Mouse (Mus musculus): Measurements from ENCODE around the gene Zfp61. TPM values are rescaled to one million over a fixed set of nuclear protein-coding genes. Genes with fewer than 3 reads are reported as not detected.
A peak's percentile ranks its signal among the peaks of the same experiment; 100 is the strongest.

Gene Zfp61
- total and polyA plus RNA-seq, 2 experiments from 2014 or later, result 3.4 to 6.8 TPM

DNA sequence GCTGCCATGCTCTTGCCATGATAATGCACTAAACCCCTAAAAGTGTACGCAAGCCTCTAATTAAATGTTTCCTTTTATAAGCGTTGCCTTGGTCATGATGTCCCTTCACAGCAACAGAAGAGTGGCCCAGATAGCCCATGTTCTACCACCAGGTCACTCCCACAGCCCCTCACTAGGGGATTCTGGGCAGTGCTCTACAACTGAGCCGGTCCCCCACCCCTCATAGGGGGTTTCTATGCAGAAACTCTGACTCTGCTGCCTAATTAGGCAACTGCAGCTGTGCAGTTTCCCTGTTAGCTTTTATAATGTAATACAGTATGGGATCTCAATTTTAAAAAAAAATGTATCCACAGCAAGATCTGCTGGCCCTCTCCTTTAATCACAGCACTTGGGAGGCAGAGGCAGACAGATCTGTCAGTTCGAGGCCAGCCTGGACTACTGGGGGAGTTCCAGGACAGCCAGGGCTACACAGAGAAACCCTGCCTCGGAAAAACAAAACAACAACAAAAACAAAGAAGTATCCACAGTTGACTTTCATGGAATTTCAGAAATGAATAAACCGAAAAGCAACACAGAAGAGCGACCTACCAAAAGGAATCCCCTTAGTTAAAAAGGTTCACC is 31.3 kb downstream of the Zfp61 start:
- Histone ChIP-seq H3K27ac (ENCODE audit: low read depth) (no peak overlapping the region), H3K9me3 (replicated peaks; ENCODE audit: control insufficient read depth, low read length) (no peaks in the 10 kb centered on the region), H3K4me3 (ENCODE audit: low read depth, low read length) (peak overlapping the region; percentile 60), H3K9ac (replicated peaks; ENCODE audit: low read depth, low read length) (peak overlapping the region; percentile 49), H3K27me3 (ENCODE audit: control insufficient read depth, insufficient read depth, low read length) (no peaks in the 10 kb centered on the region), H3K4me1 (ENCODE audit: control insufficient read depth, insufficient read depth) (peaks cover 4% of the 10 kb centered on the region; the same call in 1 of the 2 replicates), H3K4me2 (ENCODE audit: low read depth, low read length) (peak overlapping the region; percentile 73), H3K36me3 (replicated peaks; ENCODE audit: control insufficient read depth, insufficient read depth, low read length) (peaks cover 8% of the 10 kb centered on the region)
- TF ChIP-seq CTCF (IDR thresholded peaks at IDR 0.05; ENCODE audit: low read depth), result no peak
- TF ChIP-seq EP300 (IDR thresholded peaks at IDR 0.05; ENCODE audit: low read depth), result no peak
- ATAC-seq (ENCODE audit: insufficient read depth, low read depth) (peak; percentile 7; the same call in 1 of the 2 replicates), DNase-seq (ENCODE audit: low spot score) (no peak)
- 35% methylated on average over 7 of the region's 7 CpGs for WGBS

DNA sequence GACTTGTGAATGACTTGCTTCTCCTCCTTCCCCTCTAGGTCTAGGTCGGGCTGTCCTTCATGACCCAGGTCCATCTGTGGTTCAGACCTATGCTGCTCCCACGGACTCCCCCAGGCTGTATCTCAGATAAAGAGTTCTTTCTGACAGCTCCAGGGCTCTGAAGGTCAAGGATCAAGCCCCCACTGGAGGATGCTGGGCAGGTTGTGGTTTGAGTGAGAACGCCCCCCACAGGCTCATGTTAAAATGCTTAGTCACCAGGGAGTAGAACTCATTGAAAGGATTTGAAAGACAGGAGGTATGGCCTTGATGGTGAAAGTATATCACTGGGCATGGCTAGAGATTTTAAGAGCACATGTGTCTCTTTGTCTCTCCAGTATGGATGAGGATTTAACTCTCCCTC is 31.8 kb downstream of the Zfp61 start:
- no peak for TF ChIP-seq CTCF (IDR thresholded peaks at IDR 0.05; ENCODE audit: low read depth)
- no peak for TF ChIP-seq EP300 (IDR thresholded peaks at IDR 0.05; ENCODE audit: low read depth)
- H3K4me2 ChIP-seq (ENCODE audit: low read depth, low read length), result no peak overlapping the region
- H3K4me3 ChIP-seq (ENCODE audit: low read depth, low read length), result no peak overlapping the region
- H3K27me3 ChIP-seq (ENCODE audit: control insufficient read depth, insufficient read depth, low read length), result no peaks in the 10 kb centered on the region
- H3K27ac ChIP-seq (ENCODE audit: low read depth), result no peak overlapping the region
- peaks cover 2% of the 10 kb centered on the region for H3K36me3 ChIP-seq (replicated peaks; ENCODE audit: control insufficient read depth, insufficient read depth, low read length)
- H3K9ac ChIP-seq (replicated peaks; ENCODE audit: low read depth, low read length), result no peak overlapping the region
- no peaks in the 10 kb centered on the region for H3K9me3 ChIP-seq (replicated peaks; ENCODE audit: control insufficient read depth, low read length)
- DNase-seq (ENCODE audit: low spot score), result no peak
- 70% methylated on average over 3 of the region's 3 CpGs for WGBS
- H3K4me1 ChIP-seq (ENCODE audit: control insufficient read depth, insufficient read depth), result peaks cover 4% of the 10 kb centered on the region; the same call in 1 of the 2 replicates
- ATAC-seq (ENCODE audit: insufficient read depth, low read depth), result no peak

- 69% methylated on average over 24 of the region's 24 CpGs for WGBS
- TF ChIP-seq CTCF (IDR thresholded peaks at IDR 0.05; ENCODE audit: low read depth) (no peak), EP300 (IDR thresholded peaks at IDR 0.05; ENCODE audit: low read depth) (no peak)
- no peak for ATAC-seq (ENCODE audit: insufficient read depth, low read depth)
- Histone ChIP-seq H3K9me3 (replicated peaks; ENCODE audit: control insufficient read depth, low read length) (no peaks in the 10 kb centered on the region), H3K4me2 (ENCODE audit: low read depth, low read length) (no peak overlapping the region), H3K9ac (replicated peaks; ENCODE audit: low read depth, low read length) (no peak overlapping the region), H3K27ac (ENCODE audit: low read depth) (no peak overlapping the region), H3K4me3 (ENCODE audit: low read depth, low read length) (no peak overlapping the region), H3K4me1 (ENCODE audit: control insufficient read depth, insufficient read depth) (peaks cover 4% of the 10 kb centered on the region; the same call in 1 of the 2 replicates), H3K27me3 (ENCODE audit: control insufficient read depth, insufficient read depth, low read length) (no peaks in the 10 kb centered on the region), H3K36me3 (replicated peaks; ENCODE audit: control insufficient read depth, insufficient read depth, low read length) (no peaks in the 10 kb centered on the region)
- DNase-seq (ENCODE audit: low spot score), result no peak
These were observed 32.6 kb downstream of the Zfp61 start for GRCm38 (mm10) chr7:24268176-24269155.

GRCm38 (mm10) chr7:24260000-24260312 is 41.1 kb downstream of the Zfp61 start:
- 78% methylated on average over 4 of the region's 4 CpGs for WGBS
- H3K27me3 ChIP-seq (ENCODE audit: control insufficient read depth, insufficient read depth, low read length), result no peaks in the 10 kb centered on the region
- no peak overlapping the region for H3K9ac ChIP-seq (replicated peaks; ENCODE audit: low read depth, low read length)
- peaks cover 20% of the 10 kb centered on the region for H3K36me3 ChIP-seq (replicated peaks; ENCODE audit: control insufficient read depth, insufficient read depth, low read length)
- no peak overlapping the region for H3K4me2 ChIP-seq (ENCODE audit: low read depth, low read length)
- DNase-seq (ENCODE audit: low spot score) (no peak), ATAC-seq (ENCODE audit: insufficient read depth, low read depth) (no peak)
- no peak overlapping the region for H3K4me3 ChIP-seq (ENCODE audit: low read depth, low read length)
- no peaks in the 10 kb centered on the region for H3K9me3 ChIP-seq (replicated peaks; ENCODE audit: control insufficient read depth, low read length)
- no peak overlapping the region for H3K27ac ChIP-seq (ENCODE audit: low read depth)
- TF ChIP-seq EP300 (IDR thresholded peaks at IDR 0.05; ENCODE audit: low read depth), result no peak
- no peaks in the 10 kb centered on the region for H3K4me1 ChIP-seq (ENCODE audit: control insufficient read depth, insufficient read depth)

DNA sequence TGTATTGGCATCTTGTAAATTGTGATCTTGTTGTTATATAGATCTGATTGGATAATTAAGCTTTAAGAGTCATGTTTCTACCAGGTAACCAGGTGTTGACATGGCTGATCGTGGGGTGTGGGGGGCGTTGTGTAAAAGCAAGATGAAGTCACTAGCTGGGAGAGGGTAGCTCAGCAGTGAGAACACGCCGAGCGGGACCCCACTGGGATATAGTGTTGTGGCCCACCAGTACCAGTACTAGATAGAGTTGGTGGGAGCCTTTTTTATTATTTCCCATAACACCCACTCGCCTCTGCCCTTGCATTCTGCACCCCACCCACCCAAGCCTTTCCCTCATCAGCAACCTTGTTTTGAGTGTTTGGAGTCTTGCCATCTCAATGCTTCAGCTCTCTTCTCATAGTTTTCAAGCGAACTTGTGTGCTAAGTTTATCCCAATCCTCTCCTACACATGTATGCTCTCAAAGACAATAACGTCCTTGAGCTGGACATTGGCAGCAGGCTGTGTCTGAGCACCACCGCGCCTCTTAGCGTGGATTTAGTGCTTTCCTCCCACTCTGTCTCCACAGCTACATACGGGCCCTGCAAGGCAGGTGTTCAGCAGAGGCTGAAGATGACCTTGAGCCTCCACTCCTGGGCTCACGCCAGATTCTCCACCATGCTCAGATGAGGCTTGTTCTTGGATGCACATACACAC is 41.6 kb downstream of the Zfp61 start:
- peaks cover 20% of the 10 kb centered on the region for H3K36me3 ChIP-seq (replicated peaks; ENCODE audit: control insufficient read depth, insufficient read depth, low read length)
- no peaks in the 10 kb centered on the region for H3K27me3 ChIP-seq (ENCODE audit: control insufficient read depth, insufficient read depth, low read length)
- no peak overlapping the region for H3K4me2 ChIP-seq (ENCODE audit: low read depth, low read length)
- no peaks in the 10 kb centered on the region for H3K4me1 ChIP-seq (ENCODE audit: control insufficient read depth, insufficient read depth)
- no peaks in the 10 kb centered on the region for H3K9me3 ChIP-seq (replicated peaks; ENCODE audit: control insufficient read depth, low read length)
- no peak overlapping the region for H3K9ac ChIP-seq (replicated peaks; ENCODE audit: low read depth, low read length)
- no peak overlapping the region for H3K27ac ChIP-seq (ENCODE audit: low read depth)
- H3K4me3 ChIP-seq (ENCODE audit: low read depth, low read length), result no peak overlapping the region
- ATAC-seq (ENCODE audit: insufficient read depth, low read depth) (no peak), DNase-seq (ENCODE audit: low spot score) (no peak)
- WGBS, result 78% methylated on average over 13 of the region's 13 CpGs
- no peak for TF ChIP-seq CTCF (IDR thresholded peaks at IDR 0.05; ENCODE audit: low read depth)
- TF ChIP-seq EP300 (IDR thresholded peaks at IDR 0.05; ENCODE audit: low read depth), result no peak
